Mouse (Mus musculus): ENCODE measurements around the gene Nadsyn1.

- TF ChIP-seq CTCF (IDR thresholded peaks at IDR 0.05; ENCODE audit: low read depth, low read length): no peak
- TF ChIP-seq POLR2AphosphoS5 (IDR thresholded peaks at IDR 0.05; ENCODE audit: insufficient replicate concordance, low read depth, low read length): no peak
- TF ChIP-seq TAL1 (conservative IDR thresholded peaks at IDR 0.05; ENCODE audit: low read depth, low read length): no peak
- no peak for TF ChIP-seq GATA1 (IDR thresholded peaks at IDR 0.05; ENCODE audit: borderline replicate concordance, low read length)
- TF ChIP-seq GATA2 (IDR thresholded peaks at IDR 0.05; ENCODE audit: borderline replicate concordance, low read depth, low read length): no peak
These were observed 29.5 kb downstream of the Nadsyn1 start for GRCm38 (mm10) chr7:143793121-143793520.

Data from G1E (cell line).